Mouse (Mus musculus): ENCODE results near the gene Sult2b1.

- TF ChIP-seq POLR2A (IDR thresholded peaks at IDR 0.05; ENCODE audit: insufficient read depth, low read depth, low read length): peak; percentile 87
- TF ChIP-seq CTCF (IDR thresholded peaks at IDR 0.05): no peak
- TF ChIP-seq EP300 (IDR thresholded peaks at IDR 0.05; ENCODE audit: insufficient read depth, low read depth, low read length): peak; percentile 100
Measured at GRCm38 (mm10) chr7:45707375-45707967, 77.0 kb downstream of the Sult2b1 start.
